Mouse (Mus musculus) cerebellum, adult 2 months (tissue): ENCODE measurements around the gene Cdc42bpa. TPM values are rescaled to one million over a fixed set of nuclear protein-coding genes. Genes with fewer than 3 reads are reported as not detected.

ENCODE experiments used
- DNase-seq, 2 experiments: peaks; one replicate each; pipeline ENCODE4 v3.0.0; 2021
- H3K27ac ChIP-seq: fragments of 200-500 bp; 2 replicates; pipeline ENCODE4 v1.5.1; 2012; ENCODE audit warnings: low read length, control low read depth, inconsistent platforms; ENCODE audit not compliant: insufficient read depth
- H3K27me3 ChIP-seq: fragments of 200-500 bp; 2 replicates; pipeline ENCODE4 v1.6.1; 2012; ENCODE audit warnings: inconsistent platforms, mild to moderate bottlenecking, low read length, moderate library complexity; ENCODE audit not compliant: control insufficient read depth, insufficient read depth
- H3K4me1 ChIP-seq: fragments of 200-500 bp; 2 replicates; pipeline ENCODE4 v1.6.1; 2011; ENCODE audit warnings: low read length; ENCODE audit not compliant: control insufficient read depth, insufficient read depth
- H3K4me3 ChIP-seq: fragments of 200-500 bp; replicated peaks from 2 replicates; pipeline ENCODE3; 2011; ENCODE audit warnings: mild to moderate bottlenecking, low read depth, low read length, control low read depth; ENCODE audit not compliant: insufficient read depth
- CTCF ChIP-seq: fragments of 200-500 bp; IDR thresholded peaks from 2 replicates; pipeline ENCODE4 v1.5.1; 2011; ENCODE audit warnings: low read depth, mild to moderate bottlenecking, control low read depth, low read length, moderate library complexity, borderline replicate concordance; ENCODE audit not compliant: insufficient read depth
- POLR2A ChIP-seq: fragments of 200-500 bp; IDR thresholded peaks from 2 replicates; pipeline ENCODE4 v1.6.1; 2011; ENCODE audit warnings: low read length, control low read depth, borderline replicate concordance; ENCODE audit not compliant: insufficient read depth
- WGBS: fragments of 180-500 bp; shearing (Covaris S2); methylation state at CpG from one replicate; pipeline ENCODE4 v1.1.7; 2018; 5-methylcytosine and 5-hydroxymethylcytosine counted together
- polyA plus RNA-seq: library from polyadenylated mRNA; depleted of rRNA; stranded (reverse); fragments of >200 nt; gene quantifications from 2 replicates; pipeline ENCODE4 v1.2.3, GENCODE M21; 2012

The Cdc42bpa gene
- polyA plus RNA-seq, 1 experiment = 145 TPM

DNA sequence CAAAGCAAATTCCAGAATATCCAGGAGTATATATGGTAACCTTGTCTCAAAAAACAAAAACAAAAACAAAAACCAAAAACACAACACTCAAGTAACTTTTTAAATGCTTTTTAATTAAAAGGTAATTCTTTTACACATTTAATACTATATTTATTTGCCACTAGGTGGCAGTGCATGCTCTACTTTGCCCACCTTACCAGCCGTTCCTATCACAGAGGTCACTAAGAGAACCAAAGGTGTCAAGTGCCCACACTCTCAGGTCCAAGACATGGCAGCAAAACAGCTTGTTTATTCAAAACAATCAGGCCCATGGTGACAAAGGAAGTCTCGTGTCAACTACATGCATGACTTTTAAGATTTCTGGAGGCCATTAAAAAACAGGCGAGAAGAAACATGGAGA, 214.9 kb downstream of the Cdc42bpa start:
- Histone ChIP-seq H3K4me1 (peaks cover 30% of the 10 kb centered on the region), H3K27me3 (no peaks in the 10 kb centered on the region), H3K27ac (no peak overlapping the region), H3K4me3 (no peak overlapping the region)
- TF ChIP-seq POLR2A = no peak
- peak; percentile 68 for TF ChIP-seq CTCF
- WGBS = 40% methylated on average over 3 of the region's 3 CpGs
- DNase-seq = no peak

DNA sequence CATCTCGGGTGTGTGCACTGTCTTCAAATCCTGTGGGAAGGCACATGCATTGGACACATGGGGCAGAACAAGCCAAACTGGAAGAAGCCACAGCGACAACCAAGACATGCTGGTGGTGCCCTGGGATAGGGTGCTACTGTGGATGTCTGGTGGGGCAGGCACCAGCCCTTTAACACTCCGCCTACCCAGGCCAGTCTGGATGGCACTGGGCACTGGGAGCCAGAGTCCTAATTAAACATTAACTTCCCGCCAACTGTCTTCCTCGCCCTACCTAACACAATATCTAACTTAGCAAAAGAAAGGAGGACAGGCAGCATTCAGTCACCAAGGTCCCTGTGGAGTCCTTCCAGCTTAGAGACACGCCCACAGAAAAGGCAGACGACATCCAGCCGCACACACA, 215.4 kb downstream of the Cdc42bpa start:
- Histone ChIP-seq H3K27me3 (no peaks in the 10 kb centered on the region), H3K27ac (no peak overlapping the region), H3K4me1 (peaks cover 31% of the 10 kb centered on the region), H3K4me3 (no peak overlapping the region)
- DNase-seq = no peak
- 60% methylated on average over 8 of the region's 8 CpGs for WGBS
- TF ChIP-seq POLR2A = no peak
- TF ChIP-seq CTCF = no peak

DNA sequence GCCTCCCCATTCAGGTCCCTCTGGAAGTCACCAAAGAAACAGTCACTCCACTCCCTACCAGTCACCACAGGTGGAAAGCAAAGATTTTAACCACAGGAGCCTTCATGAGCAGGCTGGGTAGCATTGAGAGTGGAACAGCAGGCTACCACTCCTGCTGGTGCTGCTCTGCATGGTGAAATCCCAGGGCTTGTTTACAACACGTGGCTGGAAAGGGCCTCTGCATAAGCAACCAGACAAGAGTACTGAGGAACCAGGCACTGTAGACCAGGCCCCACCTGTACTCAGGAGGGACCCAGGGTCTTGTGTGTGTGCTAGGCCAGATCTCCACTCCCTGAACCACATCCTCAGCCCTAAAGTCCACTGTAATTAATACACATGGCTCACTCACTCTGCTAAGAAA, 216.5 kb downstream of the Cdc42bpa start:
- TF ChIP-seq POLR2A (no peak), CTCF (no peak)
- DNase-seq = no peak
- Histone ChIP-seq H3K27me3 (no peaks in the 10 kb centered on the region), H3K4me1 (peaks cover 33% of the 10 kb centered on the region), H3K27ac (no peak overlapping the region), H3K4me3 (no peak overlapping the region)
- 5% methylated on average over 1 of the region's 1 CpGs for WGBS

DNA sequence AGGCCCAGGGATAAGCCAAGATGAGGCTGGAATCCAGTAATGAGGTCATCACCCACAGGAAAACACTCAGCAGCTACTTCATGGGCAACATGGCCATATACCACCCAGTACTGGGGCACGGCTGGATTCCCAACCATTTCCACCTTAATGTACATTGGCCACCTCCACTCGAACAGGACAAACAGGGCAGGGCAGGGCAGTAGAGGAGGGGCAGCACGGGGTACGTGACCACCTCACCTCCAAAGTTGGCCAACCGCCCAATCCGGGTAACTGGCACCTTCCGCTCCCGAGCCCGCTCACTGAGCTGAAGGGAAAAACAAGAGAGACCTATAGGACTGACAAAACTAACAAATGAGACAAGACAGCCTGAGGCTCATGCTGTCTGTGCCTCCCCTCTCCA, 218.1 kb downstream of the Cdc42bpa start:
- WGBS = 72% methylated on average over 9 of the region's 9 CpGs
- no peak for TF ChIP-seq POLR2A
- TF ChIP-seq CTCF = no peak
- H3K4me3 ChIP-seq = no peak overlapping the region
- no peaks in the 10 kb centered on the region for H3K27me3 ChIP-seq
- no peak overlapping the region for H3K27ac ChIP-seq
- no peak for DNase-seq
- peaks cover 30% of the 10 kb centered on the region for H3K4me1 ChIP-seq

DNA sequence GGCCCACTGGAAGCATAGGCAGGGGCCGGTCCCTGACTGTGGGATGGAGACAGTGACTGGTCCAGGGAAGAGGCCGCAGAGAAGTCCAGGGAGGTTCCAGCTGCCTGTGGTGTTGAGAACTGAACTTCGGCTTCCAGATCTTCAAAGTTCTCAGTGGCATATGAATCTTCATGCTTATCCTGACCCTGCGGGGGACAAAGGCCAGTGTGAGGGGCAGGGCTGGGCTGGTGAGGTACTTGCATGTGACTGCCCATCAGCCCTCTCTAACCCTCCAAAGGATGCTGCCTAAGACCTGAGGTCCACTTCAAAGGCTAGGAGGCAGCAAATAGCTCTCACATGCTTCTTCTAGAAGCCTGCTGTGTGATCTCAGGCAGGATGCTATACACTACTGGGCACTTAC, 218.8 kb downstream of the Cdc42bpa start:
- H3K27me3 ChIP-seq = no peaks in the 10 kb centered on the region
- DNase-seq = no peak
- 0 out of 2 replicates have a peak overlapping the region, but pooled peaks have one; percentile 32 for H3K27ac ChIP-seq
- no peak for TF ChIP-seq POLR2A
- TF ChIP-seq CTCF = no peak
- H3K4me1 ChIP-seq = peaks cover 30% of the 10 kb centered on the region
- no peak overlapping the region for H3K4me3 ChIP-seq
- 92% methylated on average over 4 of the region's 4 CpGs for WGBS

DNA sequence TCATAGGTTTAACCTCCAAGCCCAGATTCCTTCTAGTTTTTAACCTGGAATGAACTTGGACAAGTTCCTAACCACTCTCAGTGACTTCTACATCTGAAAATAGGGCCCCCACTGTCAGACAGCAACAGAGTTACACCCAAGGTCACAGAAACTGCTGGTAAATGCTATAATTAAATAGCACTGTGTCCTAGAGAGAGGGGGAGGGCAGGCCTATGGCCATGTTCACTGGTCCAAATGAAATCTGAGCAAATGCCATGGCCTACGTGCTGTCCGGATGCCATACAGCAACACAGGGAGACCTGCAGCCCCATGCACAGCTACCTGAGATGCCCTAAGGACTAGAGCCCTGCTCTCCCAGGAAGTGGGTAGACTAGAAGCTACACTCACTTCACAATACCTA, 219.6 kb downstream of the Cdc42bpa start:
- no peak for TF ChIP-seq CTCF
- TF ChIP-seq POLR2A = no peak

DNA sequence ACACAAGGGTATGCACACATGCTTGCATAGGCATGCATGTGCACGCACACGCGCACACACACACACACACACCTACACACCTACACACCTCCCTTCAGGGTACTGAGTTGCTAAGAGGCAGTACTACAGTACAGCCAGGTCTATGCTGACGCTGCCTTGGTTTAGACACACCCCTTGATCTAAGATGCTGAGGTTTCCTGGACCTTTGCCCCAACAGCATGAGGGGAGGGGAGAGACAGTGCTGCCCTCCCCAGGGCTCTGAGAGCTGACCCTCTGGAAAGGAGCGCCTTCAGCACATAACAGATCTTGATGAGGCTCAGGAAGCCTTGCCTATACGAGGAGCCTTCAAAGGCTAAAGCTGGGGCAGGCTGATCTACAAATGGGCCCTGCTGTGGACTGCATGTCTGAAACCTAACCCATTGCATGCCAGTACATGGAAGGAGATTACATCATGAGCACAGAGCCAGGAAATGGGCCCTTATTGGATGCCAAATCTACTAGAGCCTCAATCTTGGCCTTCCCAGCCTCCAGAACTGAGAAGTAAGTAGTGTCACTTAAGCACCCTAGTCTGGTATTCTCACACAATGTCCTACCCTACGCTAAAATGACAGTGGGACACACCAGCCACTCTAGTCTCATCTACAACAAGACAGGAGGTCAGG, 221.2 kb downstream of the Cdc42bpa start:
- Histone ChIP-seq H3K27ac (no peak overlapping the region), H3K27me3 (no peaks in the 10 kb centered on the region), H3K4me3 (no peak overlapping the region), H3K4me1 (peaks cover 35% of the 10 kb centered on the region)
- 92% methylated on average over 7 of the region's 7 CpGs for WGBS
- DNase-seq = no peak
- no peak for TF ChIP-seq POLR2A
- no peak for TF ChIP-seq CTCF

More for the DNA sequence above, 219.6 kb downstream of the Cdc42bpa start:
- WGBS = 26% methylated on average over 2 of the region's 2 CpGs
- Histone ChIP-seq H3K27me3 (no peaks in the 10 kb centered on the region), H3K4me3 (no peak overlapping the region), H3K27ac (no peak overlapping the region), H3K4me1 (peaks cover 30% of the 10 kb centered on the region)
- no peak for DNase-seq

DNA sequence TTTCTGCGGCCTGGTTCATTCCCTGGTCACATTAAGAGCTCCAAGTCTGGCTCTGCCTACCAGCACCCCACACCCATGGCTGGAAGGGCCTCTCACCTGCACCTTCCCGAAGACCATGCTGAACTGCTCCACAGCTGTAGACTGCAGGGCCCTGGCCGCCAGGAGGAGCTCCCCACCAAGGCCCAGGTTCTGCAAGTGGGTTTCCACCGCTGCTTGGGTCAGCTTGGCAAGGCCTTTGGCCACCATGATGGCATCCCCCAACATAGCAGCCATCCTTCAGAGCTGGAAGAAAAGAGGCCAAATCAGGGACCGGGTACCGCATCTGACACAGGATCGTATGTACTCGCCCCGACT, 221.7 kb downstream of the Cdc42bpa start:
- 89% methylated on average over 9 of the region's 9 CpGs for WGBS

More for the DNA sequence above, 221.7 kb downstream of the Cdc42bpa start:
- no peak for DNase-seq
- H3K27me3 ChIP-seq = no peaks in the 10 kb centered on the region
- no peak overlapping the region for H3K4me3 ChIP-seq
- no peak for TF ChIP-seq POLR2A
- no peak for TF ChIP-seq CTCF
- peaks cover 38% of the 10 kb centered on the region for H3K4me1 ChIP-seq
- H3K27ac ChIP-seq = no peak overlapping the region
